Mouse (Mus musculus) testis, adult 2 months (tissue): ENCODE results near the gene Fam47e. TPM values are rescaled to one million over a fixed set of nuclear protein-coding genes. Genes with fewer than 3 reads are reported as not detected.

Experiments
- H3K27ac ChIP-seq: fragments of 200-500 bp; 2 replicates; pipeline ENCODE4 v1.5.1; 2012; ENCODE audit warnings: low read depth, low read length; ENCODE audit not compliant: control insufficient read depth, insufficient read depth
- H3K27me3 ChIP-seq: fragments of 200-500 bp; 2 replicates; pipeline ENCODE4 v1.6.1; 2012; ENCODE audit warnings: mild to moderate bottlenecking, low read length, moderate library complexity; ENCODE audit not compliant: control insufficient read depth, insufficient read depth
- H3K36me3 ChIP-seq: fragments of 200-500 bp; 2 replicates; pipeline ENCODE4 v1.6.1; 2012; ENCODE audit warnings: mild to moderate bottlenecking, low read length; ENCODE audit not compliant: control insufficient read depth, insufficient read depth
- H3K4me1 ChIP-seq: fragments of 200-500 bp; 2 replicates; pipeline ENCODE4 v1.6.1; 2012; ENCODE audit warnings: low read length; ENCODE audit not compliant: control insufficient read depth, insufficient read depth
- H3K4me3 ChIP-seq: fragments of 200-500 bp; 2 replicates; pipeline ENCODE4 v1.5.1; 2012; ENCODE audit warnings: low read depth, mild to moderate bottlenecking, low read length, moderate library complexity, mixed read lengths; ENCODE audit not compliant: control insufficient read depth
- CTCF ChIP-seq: fragments of 200-500 bp; IDR thresholded peaks from 2 replicates; pipeline ENCODE4 v1.5.1; 2012; ENCODE audit warnings: low read depth, mild to moderate bottlenecking, inconsistent platforms, low read length, moderate library complexity; ENCODE audit not compliant: control insufficient read depth, insufficient read depth, insufficient replicate concordance
- POLR2A ChIP-seq: fragments of 200-500 bp; IDR thresholded peaks from 2 replicates; pipeline ENCODE4 v1.6.1; 2012; ENCODE audit warnings: low read depth, mild to moderate bottlenecking, inconsistent platforms, low read length, moderate library complexity; ENCODE audit not compliant: control insufficient read depth
- polyA plus RNA-seq: library from polyadenylated mRNA; depleted of rRNA; stranded (reverse); fragments of >200 nt; gene quantifications from 2 replicates; pipeline ENCODE4 v1.2.3, GENCODE M21; 2012

Fam47e gene
- polyA plus RNA-seq, 1 experiment, result not detected

DNA sequence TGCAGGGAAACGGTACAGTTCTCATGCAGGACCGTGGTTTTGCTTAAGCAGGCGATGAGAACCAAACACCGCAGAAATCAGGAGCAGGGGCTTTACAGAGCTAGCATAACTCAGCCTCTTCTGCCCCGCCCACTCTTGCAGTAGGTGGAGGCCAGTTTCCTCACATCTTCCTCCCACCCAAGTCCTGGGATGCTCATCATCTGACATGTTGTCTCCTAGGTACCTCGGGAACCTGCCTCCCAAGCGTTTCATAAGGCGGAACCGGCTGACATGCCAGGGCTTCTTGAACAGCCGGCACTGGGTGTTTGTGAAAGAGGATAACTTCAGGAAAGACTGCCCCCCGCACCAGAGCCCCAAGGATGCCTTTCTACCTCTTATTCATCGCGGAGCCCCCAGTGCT lies 7.1 kb downstream of the Fam47e start:
- Histone ChIP-seq H3K4me3 (no peak overlapping the region), H3K4me1 (no peaks in the 10 kb centered on the region), H3K27ac (no peak overlapping the region), H3K27me3 (no peaks in the 10 kb centered on the region), H3K36me3 (no peaks in the 10 kb centered on the region)
- TF ChIP-seq POLR2A (no peak), CTCF (no peak)

GRCm38 (mm10) chr5:92571232-92571631 lies 16.4 kb downstream of the Fam47e start:
- H3K36me3 ChIP-seq, result no peaks in the 10 kb centered on the region
- no peaks in the 10 kb centered on the region for H3K4me1 ChIP-seq
- no peak overlapping the region for H3K4me3 ChIP-seq
- no peak overlapping the region for H3K27ac ChIP-seq
- no peaks in the 10 kb centered on the region for H3K27me3 ChIP-seq
- no peak for TF ChIP-seq POLR2A
- TF ChIP-seq CTCF, result no peak

DNA sequence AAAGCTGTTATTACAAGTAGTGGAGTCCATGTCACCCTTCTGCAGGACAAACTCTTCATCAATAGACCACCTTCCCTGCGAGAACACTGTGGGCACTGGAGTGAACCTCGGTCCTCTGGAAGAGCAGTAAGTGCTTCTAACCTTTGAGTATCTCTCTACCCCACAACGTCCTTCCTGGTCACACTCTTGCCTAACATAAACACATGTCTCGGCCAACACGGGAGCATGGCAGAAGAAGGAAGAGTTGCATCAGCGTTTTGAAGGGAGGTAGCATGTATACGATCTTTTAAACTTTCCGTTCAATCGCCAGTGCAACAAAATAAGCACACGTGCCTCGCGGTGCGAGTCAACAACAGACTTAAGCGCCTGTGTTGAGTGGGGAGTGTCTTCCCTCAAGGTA lies 24.7 kb downstream of the Fam47e start:
- Histone ChIP-seq H3K4me3 (no peak overlapping the region), H3K4me1 (no peaks in the 10 kb centered on the region), H3K27ac (no peak overlapping the region), H3K27me3 (no peaks in the 10 kb centered on the region), H3K36me3 (no peaks in the 10 kb centered on the region)
- TF ChIP-seq POLR2A (no peak), CTCF (no peak)

DNA sequence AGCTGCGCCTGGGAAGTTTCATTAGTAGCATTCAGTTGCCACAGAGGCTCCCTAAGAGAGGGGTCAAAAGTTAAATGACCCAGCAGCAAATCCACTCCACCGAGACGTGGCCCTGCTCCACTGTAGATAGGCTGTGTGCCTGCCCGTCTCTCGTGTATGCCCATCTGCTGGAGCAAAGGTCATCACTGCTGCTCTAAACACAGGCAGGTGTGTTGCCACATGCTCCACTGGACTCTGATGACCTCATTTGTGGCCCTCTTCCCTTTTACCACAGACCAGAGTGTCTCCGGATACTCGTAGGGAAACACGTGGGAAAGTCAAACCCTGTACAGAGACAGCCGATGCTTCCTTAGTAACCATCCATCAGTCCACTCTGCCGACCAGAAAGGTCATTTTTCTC lies 31.1 kb downstream of the Fam47e start:
- no peak overlapping the region for H3K4me3 ChIP-seq
- H3K27me3 ChIP-seq, result no peaks in the 10 kb centered on the region
- no peak overlapping the region for H3K27ac ChIP-seq
- no peaks in the 10 kb centered on the region for H3K4me1 ChIP-seq
- H3K36me3 ChIP-seq, result no peaks in the 10 kb centered on the region
- TF ChIP-seq CTCF (no peak), POLR2A (no peak)

DNA sequence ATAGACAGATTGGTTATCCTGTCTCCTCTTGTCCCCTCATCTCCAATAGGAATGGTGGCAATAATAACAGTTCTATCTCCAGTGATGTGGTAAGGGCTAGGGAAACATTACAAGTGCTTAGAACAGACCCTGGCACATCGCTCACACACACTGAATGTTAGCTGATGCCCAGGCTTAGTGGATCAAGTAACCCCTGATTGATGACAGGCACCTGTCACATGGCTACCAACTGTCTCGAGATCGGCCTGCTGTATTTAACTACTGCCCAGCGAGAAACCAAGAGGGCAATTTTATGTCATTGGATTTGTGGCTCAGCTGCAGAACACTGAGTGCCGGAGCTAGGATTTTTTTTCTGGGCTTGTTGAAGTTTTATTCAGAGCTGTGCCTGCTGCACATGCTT lies 40.2 kb downstream of the Fam47e start:
- Histone ChIP-seq H3K36me3 (no peaks in the 10 kb centered on the region), H3K27me3 (no peaks in the 10 kb centered on the region), H3K4me3 (no peak overlapping the region), H3K4me1 (no peaks in the 10 kb centered on the region), H3K27ac (no peak overlapping the region)
- TF ChIP-seq POLR2A (no peak), CTCF (no peak)

GRCm38 (mm10) chr5:92596865-92597264 lies 42.0 kb downstream of the Fam47e start:
- H3K27ac ChIP-seq, result no peak overlapping the region
- TF ChIP-seq CTCF (no peak), POLR2A (no peak)
- H3K4me3 ChIP-seq, result no peak overlapping the region
- no peaks in the 10 kb centered on the region for H3K4me1 ChIP-seq
- no peaks in the 10 kb centered on the region for H3K36me3 ChIP-seq
- H3K27me3 ChIP-seq, result no peaks in the 10 kb centered on the region

- no peaks in the 10 kb centered on the region for H3K27me3 ChIP-seq
- H3K36me3 ChIP-seq, result no peaks in the 10 kb centered on the region
- peaks cover 8% of the 10 kb centered on the region for H3K4me1 ChIP-seq
- no peak for TF ChIP-seq POLR2A
- TF ChIP-seq CTCF, result no peak
- no peak overlapping the region for H3K4me3 ChIP-seq
- no peak overlapping the region for H3K27ac ChIP-seq
Measured at GRCm38 (mm10) chr5:92599030-92599429, 44.2 kb downstream of the Fam47e start.
